Mouse (Mus musculus) liver, embryonic 14.5 days (tissue): Measurements from ENCODE around the gene Ifit1. TPM values are rescaled to one million over a fixed set of nuclear protein-coding genes. Genes with fewer than 3 reads are reported as not detected.
"Not testable (repeated sequence)": the region's sequence is repeated elsewhere in the genome, so short reads cannot be mapped to it uniquely, and the experiment has no call there.

ENCODE experiments used
- ATAC-seq: fragments of 200-750 bp; cut with Nextera tagmentation; 2 replicates; pipeline ENCODE4 v1.8.0; 2017; ENCODE audit warnings: moderate number of reproducible peaks, mild to moderate bottlenecking, moderate library complexity; ENCODE audit not compliant: insufficient read depth
- DNase-seq, 3 experiments: peaks; one replicate each; pipeline ENCODE4 v3.0.0-alpha.2; 2012 to 2013; ENCODE audit warnings: low read depth in 3 of 3, low spot score in 3 of 3
- H3K27ac ChIP-seq: fragments of 300-500 bp; sonication (generic); 2 replicates; pipeline ENCODE4 v1.5.1; 2014; ENCODE audit warnings: moderate library complexity, mild to moderate bottlenecking, control low read depth, inconsistent platforms
- H3K27me3 ChIP-seq: fragments of 300-500 bp; sonication (generic); 2 replicates; pipeline ENCODE4 v1.6.1; 2014; ENCODE audit warnings: mild to moderate bottlenecking, low read length, moderate library complexity; ENCODE audit not compliant: control insufficient read depth, insufficient read depth
- H3K36me3 ChIP-seq: fragments of 300-500 bp; sonication (generic); replicated peaks from 2 replicates; pipeline ENCODE4 v1.6.1; 2014; ENCODE audit warnings: low read depth; ENCODE audit not compliant: control insufficient read depth, insufficient read depth
- H3K4me1 ChIP-seq, 2 experiments: fragments of 200-500 bp in 1 of 2; fragments of 300-500 bp in 1 of 2; sonication (generic) in 1 of 2; replicated peaks; 2 replicates each; pipeline ENCODE4 v1.6.1; 2012 to 2014; ENCODE audit warnings: antibody characterized with exemption in 1 of 2, inconsistent platforms in 1 of 2, low read length in 1 of 2; ENCODE audit not compliant: control insufficient read depth in 2 of 2, insufficient read depth in 2 of 2
- H3K4me2 ChIP-seq: fragments of 300-500 bp; sonication (generic); 2 replicates; pipeline ENCODE4 v1.6.1; 2014; ENCODE audit warnings: low read depth, mild to moderate bottlenecking, control low read depth, moderate library complexity
- H3K4me3 ChIP-seq, 2 experiments: fragments of 200-500 bp in 1 of 2; fragments of 300-500 bp in 1 of 2; sonication (generic) in 1 of 2; 2 replicates each; pipeline ENCODE4 v1.5.1; 2012 to 2014; ENCODE audit warnings: low read depth in 2 of 2, low read length in 2 of 2, mild to moderate bottlenecking in 2 of 2, control low read depth in 1 of 2, inconsistent platforms in 1 of 2, moderate library complexity in 1 of 2; ENCODE audit not compliant: insufficient read depth in 1 of 2
- H3K9ac ChIP-seq: fragments of 300-500 bp; sonication (generic); replicated peaks from 2 replicates; pipeline ENCODE4 v1.6.1; 2014; ENCODE audit warnings: mild to moderate bottlenecking, control low read depth, moderate library complexity
- H3K9me3 ChIP-seq: fragments of 300-500 bp; sonication (generic); 2 replicates; pipeline ENCODE4 v1.6.1; 2016; ENCODE audit warnings: low read length, mixed read lengths; ENCODE audit not compliant: control insufficient read depth
- CTCF ChIP-seq: IDR thresholded peaks from 2 replicates; pipeline ENCODE4 v1.5.1; 2016; ENCODE audit warnings: antibody characterized with exemption, low read depth, control low read depth
- EP300 ChIP-seq: IDR thresholded peaks from 2 replicates; pipeline ENCODE4 v1.6.1; 2016; ENCODE audit warnings: antibody characterized with exemption, low read depth
- WGBS: fragments of 180-500 bp; shearing (Covaris S2); extraction: QIAGEN DNeasy Blood & Tissue Kit; methylation state at CpG from one replicate; pipeline ENCODE4 v1.1.7; 2014; ENCODE audit not compliant: insufficient replicate concordance; 5-methylcytosine and 5-hydroxymethylcytosine counted together
- polyA plus RNA-seq, 2 experiments: library from polyadenylated mRNA; depleted of rRNA in 1 of 2; stranded (reverse) in 1 of 2; unstranded in 1 of 2; fragments of >200 nt; fragmentation: Nextera tagmentation in 1 of 2; extraction: Ambion mirVana in 1 of 2; gene quantifications; 2 replicates each; pipeline versions ENCODE4 v1.2.1 to v1.2.3; 2012 to 2014

Ifit1 gene
- polyA plus RNA-seq (2012; rRNA removed) (0.34 and 0.63 TPM in 2 replicates), polyA plus RNA-seq (2014; fragmentation: Nextera tagmentation; extraction: Ambion mirVana) (0.78 and 1.1 TPM in 2 replicates)

DNA sequence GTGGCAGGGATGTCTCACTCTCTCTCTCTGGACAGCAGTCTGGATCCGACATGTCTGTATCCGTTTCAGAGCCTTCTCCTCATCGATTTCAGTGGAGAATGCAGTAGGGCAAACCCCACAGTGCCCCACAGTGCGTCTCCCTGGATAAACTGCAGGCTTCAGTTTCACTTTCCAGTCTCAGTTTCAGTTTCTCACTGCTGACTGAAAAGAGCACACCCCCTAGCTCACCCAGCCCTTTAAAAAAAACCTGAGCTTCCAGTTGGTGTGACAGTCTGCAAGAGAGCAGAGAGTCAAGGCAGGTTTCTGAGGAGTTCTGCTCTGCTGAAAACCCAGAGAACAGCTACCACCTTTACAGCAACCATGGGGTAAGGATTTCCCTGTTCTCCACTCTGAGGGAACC lies at the start of gene Ifit1, which contains the start of gene Ifit1bl2:
Gene Ifit1, plus strand, starts transcription at position 249 of the 400 bp plus-strand sequence.
Gene Ifit1bl2, minus strand, starts transcription at position 121 of the 400 bp plus-strand sequence.
- 26% methylated on average over 4 of the region's 4 CpGs for WGBS
- H3K9me3 ChIP-seq = no peaks in the 10 kb centered on the region
- peaks cover 4 to 9% of the 10 kb centered on the region in 2 experiments for H3K4me1 ChIP-seq
- no peak within 1 kb of the TSS for H3K27ac ChIP-seq
- peak within 1 kb of the TSS; percentile 2 to 18; a peak in 1 of 4 replicates for H3K4me3 ChIP-seq
- DNase-seq (no peak), ATAC-seq (0 out of 2 replicates have a peak, but pooled peaks have one; percentile 17)
- H3K36me3 ChIP-seq = no peaks in the 10 kb centered on the region
- TF ChIP-seq EP300 = no peak
- no peak for TF ChIP-seq CTCF
- H3K4me2 ChIP-seq = peak within 1 kb of the TSS; percentile 44
- H3K9ac ChIP-seq = no peak within 1 kb of the TSS
- no peaks in the 10 kb centered on the region for H3K27me3 ChIP-seq

DNA sequence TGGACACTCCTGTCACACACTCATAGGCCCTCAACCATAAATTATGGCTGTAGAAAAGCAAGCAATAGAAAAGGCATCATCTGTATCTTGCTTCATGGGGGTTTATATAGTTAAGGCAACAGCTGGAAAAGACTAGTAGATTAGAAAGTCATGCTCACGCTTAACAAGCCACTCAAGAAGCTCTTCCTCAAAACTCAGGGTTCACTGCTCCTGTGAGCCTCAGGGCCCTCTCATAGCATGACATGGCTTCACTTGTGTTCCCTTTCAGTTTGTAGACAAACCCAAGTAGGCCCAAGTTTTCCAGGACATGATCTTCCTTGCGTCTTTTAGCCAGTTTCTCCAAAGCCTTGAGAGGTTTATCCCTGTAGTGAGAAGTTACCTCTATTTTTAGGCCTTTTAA lies 47.2 kb upstream of the Ifit1 start:
- H3K9ac ChIP-seq = no peak overlapping the region
- no peak overlapping the region for H3K4me2 ChIP-seq
- no peak overlapping the region for H3K27ac ChIP-seq
- H3K4me1 ChIP-seq = no peaks in the 10 kb centered on the region
- 62% methylated on average over 2 of the region's 2 CpGs for WGBS
- H3K9me3 ChIP-seq = no peaks in the 10 kb centered on the region
- DNase-seq (no peak), ATAC-seq (no peak)
- no peaks in the 10 kb centered on the region for H3K27me3 ChIP-seq
- no peak overlapping the region for H3K4me3 ChIP-seq
- no peak for TF ChIP-seq EP300
- no peak for TF ChIP-seq CTCF
- H3K36me3 ChIP-seq = no peaks in the 10 kb centered on the region

DNA sequence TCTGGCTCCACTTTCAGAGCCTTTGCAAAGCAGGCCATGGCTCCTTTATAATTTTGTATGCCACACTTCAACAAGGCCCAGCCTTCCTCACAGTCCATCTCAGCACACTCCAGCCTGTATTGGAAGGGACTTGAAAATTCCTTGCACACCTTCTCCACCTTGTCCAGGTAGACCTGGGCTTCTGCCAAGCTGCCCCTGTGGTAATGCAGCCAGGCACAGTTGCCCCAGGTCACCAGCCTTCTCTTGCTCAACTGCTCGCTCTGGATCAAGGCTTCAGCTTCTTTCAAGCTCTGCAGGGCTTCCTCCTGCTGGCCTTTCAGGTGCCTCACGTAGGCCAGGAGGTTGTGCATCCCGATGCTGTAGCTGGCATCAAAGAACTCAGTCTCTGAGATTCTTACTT lies 46.1 kb upstream of the Ifit1 start:
- WGBS = 51% methylated on average over 3 of the region's 3 CpGs
- not testable (repeated sequence) for ATAC-seq

DNA sequence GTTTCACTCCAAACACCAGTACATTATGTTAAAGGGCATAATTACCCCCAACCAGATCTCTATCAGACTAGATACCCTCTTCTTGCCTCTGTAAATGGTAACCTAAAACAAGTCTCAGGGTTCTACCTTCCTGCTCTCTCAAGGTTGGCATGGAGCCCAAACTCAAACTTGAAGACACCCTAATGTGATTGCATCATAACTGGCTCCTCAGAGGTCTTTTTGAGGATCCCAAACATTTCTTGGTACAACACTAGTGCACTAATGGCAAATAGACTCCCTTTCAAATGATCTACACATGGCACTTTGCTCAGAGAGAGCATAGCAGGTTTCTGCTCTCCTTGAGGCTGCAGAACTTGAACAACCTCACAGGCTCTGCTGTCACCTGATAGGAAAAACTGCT lies 43.9 kb upstream of the Ifit1 start:
- ATAC-seq = no peak
- no peak for TF ChIP-seq CTCF
- H3K4me1 ChIP-seq = no peaks in the 10 kb centered on the region
- H3K4me2 ChIP-seq = no peak overlapping the region
- H3K9me3 ChIP-seq = no peaks in the 10 kb centered on the region
- H3K4me3 ChIP-seq = no peak overlapping the region
- no peak overlapping the region for H3K9ac ChIP-seq
- no peaks in the 10 kb centered on the region for H3K36me3 ChIP-seq
- DNase-seq = no peak
- H3K27me3 ChIP-seq = no peaks in the 10 kb centered on the region
- H3K27ac ChIP-seq = no peak overlapping the region

More for the DNA sequence above, 46.1 kb upstream of the Ifit1 start:
- not testable (repeated sequence) for H3K4me1 ChIP-seq, H3K9me3 ChIP-seq, H3K27ac ChIP-seq, H3K4me3 ChIP-seq, H3K9ac ChIP-seq, H3K36me3 ChIP-seq, H3K4me2 ChIP-seq, H3K27me3 ChIP-seq, DNase-seq

DNA sequence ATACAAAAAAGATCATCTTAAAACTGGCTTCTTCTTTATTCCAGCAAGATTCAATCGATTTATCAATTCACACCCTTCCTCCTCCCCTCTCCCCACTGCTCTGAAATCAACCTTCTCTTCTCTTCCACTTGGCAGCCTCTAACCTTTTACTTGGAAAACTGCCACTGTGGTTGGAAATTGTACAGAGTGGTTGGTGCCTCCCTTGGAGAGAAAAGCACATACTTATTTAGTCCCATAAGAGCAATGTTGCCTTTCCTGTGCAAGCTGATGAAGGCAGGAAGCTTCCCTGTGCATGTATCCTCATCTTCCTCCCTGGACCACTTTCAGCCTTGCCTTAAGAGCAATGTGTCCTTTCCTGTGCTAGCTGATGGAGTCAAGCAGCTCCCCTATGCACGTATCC lies 42.3 kb upstream of the Ifit1 start:
- 63% methylated on average over 2 of the region's 2 CpGs for WGBS
- no peak for DNase-seq
- ATAC-seq = no peak
- H3K4me3 ChIP-seq = no peak overlapping the region
- H3K36me3 ChIP-seq = no peaks in the 10 kb centered on the region
- no peak overlapping the region for H3K4me2 ChIP-seq
- no peaks in the 10 kb centered on the region for H3K9me3 ChIP-seq
- TF ChIP-seq CTCF (no peak), EP300 (no peak)
- no peak overlapping the region for H3K9ac ChIP-seq
- H3K27me3 ChIP-seq = no peaks in the 10 kb centered on the region
- H3K27ac ChIP-seq = no peak overlapping the region
- no peaks in the 10 kb centered on the region for H3K4me1 ChIP-seq

DNA sequence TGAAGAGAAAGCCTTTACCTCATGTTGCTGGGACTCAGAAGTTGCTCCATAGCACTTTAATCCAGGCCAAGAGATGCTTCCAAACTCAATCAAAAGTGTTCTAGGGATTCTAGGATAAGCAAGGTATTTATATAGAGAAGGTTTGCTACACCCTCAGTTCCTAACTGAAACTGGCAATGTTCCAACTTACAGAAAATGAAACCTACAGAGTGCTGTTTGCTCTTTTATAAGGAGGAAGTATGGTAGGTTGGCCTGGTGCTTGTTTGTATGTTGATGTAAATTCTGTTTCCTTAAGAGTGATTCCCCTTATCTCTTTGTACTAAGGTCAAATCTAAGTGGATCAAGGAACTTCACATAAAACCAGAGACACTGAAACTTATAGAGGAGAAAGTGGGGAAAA lies 41.4 kb upstream of the Ifit1 start:
- not testable (repeated sequence) for H3K36me3 ChIP-seq, ATAC-seq, H3K4me1 ChIP-seq, H3K4me2 ChIP-seq, DNase-seq, H3K4me3 ChIP-seq, H3K9me3 ChIP-seq, H3K27me3 ChIP-seq, H3K27ac ChIP-seq, H3K9ac ChIP-seq

DNA sequence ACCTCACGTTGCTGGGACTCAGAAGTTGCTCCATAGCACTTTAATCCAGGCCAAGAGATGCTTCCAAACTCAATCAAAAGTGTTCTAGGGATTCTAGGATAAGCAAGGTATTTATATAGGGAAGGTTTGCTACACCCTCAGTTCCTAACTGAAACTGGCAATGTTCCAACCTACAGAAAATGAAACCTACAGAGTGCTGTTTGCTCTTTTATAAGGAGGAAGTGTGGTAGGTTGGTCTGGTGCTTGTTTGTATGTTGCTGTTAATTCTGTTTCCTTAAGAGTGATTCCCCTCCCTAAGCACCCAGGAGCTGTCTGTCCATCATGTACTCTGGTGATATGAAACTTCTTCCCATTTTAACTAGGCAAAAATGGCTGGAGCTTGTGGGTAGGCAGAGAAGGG lies 38.8 kb upstream of the Ifit1 start, which contains the start of gene Ifit1bl1:
Gene Ifit1bl1, minus strand, starts transcription at position 69 of the 400 bp plus-strand sequence.
- not testable (repeated sequence) for H3K27ac ChIP-seq, H3K4me3 ChIP-seq, DNase-seq, H3K27me3 ChIP-seq, ATAC-seq, H3K4me2 ChIP-seq, H3K36me3 ChIP-seq, H3K9ac ChIP-seq, H3K9me3 ChIP-seq, H3K4me1 ChIP-seq
- WGBS = 20% methylated on average over 1 of the region's 1 CpGs
